In genomic region chr7:24610144-24610878, GRCm38 (mm10) we compare ENCODE assay signal across 8 mouse cellular contexts. TPM values are rescaled to one million over a fixed set of nuclear protein-coding genes. Genes with fewer than 3 reads are reported as not detected.
DNase-seq lines count a peak whose midpoint lies in the region; ATAC-seq lines count a peak whose summit lies in the region.

Gene Phldb3, plus strand, starts transcription at chr7:24610763.

- peaks cover 9% of the 10 kb centered on the region; the same call in 1 of the 2 replicates for H3K4me1 ChIP-seq in embryonic facial prominence, embryonic 11.5 days (ENCODE audit: control insufficient read depth, insufficient read depth, low read length)
- peaks cover 18% of the 10 kb centered on the region for H3K4me1 ChIP-seq in intestine, embryonic 15.5 days (replicated peaks)
- H3K4me1 ChIP-seq in neural tube, embryonic 12.5 days = peaks cover 21% of the 10 kb centered on the region

- peak; percentile 51; the same call in 1 of the 2 replicates for ATAC-seq in embryonic facial prominence, embryonic 11.5 days (replicated peaks; ENCODE audit: insufficient number of reproducible peaks, low FRiP score, low TSS enrichment, low read depth)
- peak; percentile 75 for ATAC-seq in intestine, embryonic 15.5 days
- no peak for ATAC-seq in neural tube, embryonic 12.5 days (ENCODE audit: low FRiP score, low read depth)

- peaks cover 40% of the 10 kb centered on the region for H3K27me3 ChIP-seq in embryonic facial prominence, embryonic 11.5 days (ENCODE audit: control insufficient read depth, insufficient read depth, low read length)
- H3K27me3 ChIP-seq in intestine, embryonic 15.5 days (replicated peaks) = peaks cover 19% of the 10 kb centered on the region
- peaks cover 54% of the 10 kb centered on the region for H3K27me3 ChIP-seq in neural tube, embryonic 12.5 days (replicated peaks)

- no peak within 1 kb of the TSS for H3K27ac ChIP-seq in embryonic facial prominence, embryonic 11.5 days (replicated peaks; ENCODE audit: low read depth, low read length)
- H3K27ac ChIP-seq in intestine, embryonic 15.5 days = peak within 1 kb of the TSS; percentile 84
- H3K27ac ChIP-seq in neural tube, embryonic 12.5 days = no peak within 1 kb of the TSS

- no peak within 1 kb of the TSS; the same call in 1 of the 2 replicates for H3K9ac ChIP-seq in embryonic facial prominence, embryonic 11.5 days (replicated peaks; ENCODE audit: low read length)
- H3K9ac ChIP-seq in intestine, embryonic 15.5 days = peak within 1 kb of the TSS; percentile 53
- H3K9ac ChIP-seq in neural tube, embryonic 12.5 days = no peak within 1 kb of the TSS

- H3K36me3 ChIP-seq in embryonic facial prominence, embryonic 11.5 days (replicated peaks; ENCODE audit: control insufficient read depth, insufficient read depth, low read depth, low read length) = no peaks in the 10 kb centered on the region
- H3K36me3 ChIP-seq in intestine, embryonic 15.5 days = no peaks in the 10 kb centered on the region
- no peaks in the 10 kb centered on the region for H3K36me3 ChIP-seq in neural tube, embryonic 12.5 days

- peak within 1 kb of the TSS; percentile 21 for H3K4me3 ChIP-seq in embryonic facial prominence, embryonic 11.5 days (ENCODE audit: low read depth, low read length)
- peak within 1 kb of the TSS; percentile 57 for H3K4me3 ChIP-seq in intestine, embryonic 15.5 days (replicated peaks)
- peak within 1 kb of the TSS; percentile 33 for H3K4me3 ChIP-seq in neural tube, embryonic 12.5 days

- DNase-seq in heart, adult 11 months = peak; percentile 95
- DNase-seq in heart, adult 8-10 months (ENCODE audit: low spot score) = no peak
- DNase-seq in embryonic facial prominence, embryonic 11.5 days (ENCODE audit: low spot score) = no peak
- DNase-seq in lung, adult 18-20 months = peak; percentile 77
- DNase-seq in right cerebral cortex, postnatal 36 days (ENCODE audit: low spot score in 2 of 2) = no peak
- DNase-seq in cerebellum, postnatal 25 days = no peak

- H3K9me3 ChIP-seq in embryonic facial prominence, embryonic 11.5 days (replicated peaks; ENCODE audit: control insufficient read depth, low read length) = no peaks in the 10 kb centered on the region
- no peaks in the 10 kb centered on the region for H3K9me3 ChIP-seq in intestine, embryonic 15.5 days
- no peaks in the 10 kb centered on the region for H3K9me3 ChIP-seq in neural tube, embryonic 12.5 days

- WGBS in embryonic facial prominence, embryonic 11.5 days = 2% methylated on average over 23 of the region's 27 CpGs
- WGBS in intestine, embryonic 15.5 days = 3% methylated on average over 23 of the region's 27 CpGs
- WGBS in neural tube, embryonic 12.5 days = under 1% methylated on average over 27 of the region's 27 CpGs

- H3K4me2 ChIP-seq in embryonic facial prominence, embryonic 11.5 days (ENCODE audit: low read depth, low read length) = peak within 1 kb of the TSS; percentile 55
- peak within 1 kb of the TSS; percentile 82 for H3K4me2 ChIP-seq in intestine, embryonic 15.5 days (replicated peaks)
- peak within 1 kb of the TSS; percentile 57 for H3K4me2 ChIP-seq in neural tube, embryonic 12.5 days (replicated peaks)

RNA-seq across cellular contexts. Expression of gene Phldb3, which starts in this region (rescaled TPM):
- under 1 TPM; 0.35 to 0.83 (median 0.39) TPM for total RNA-seq in heart, adult 8-10 months (2022)
- polyA plus RNA-seq in embryonic facial prominence, embryonic 11.5 days (2014; fragmentation: Nextera tagmentation; extraction: Ambion mirVana) = 0.10 and 0.13 TPM in 2 replicates
- polyA plus RNA-seq in intestine, embryonic 15.5 days (2015; fragmentation: Nextera tagmentation; extraction: Ambion mirVana) = 0.35 and 0.39 TPM in 2 replicates
- not detected in 2 replicates for polyA plus RNA-seq in neural tube, embryonic 12.5 days (2016; fragmentation: Nextera tagmentation; extraction: Ambion mirVana)

Comparison
In these comparisons a context has a peak if more than half of its experiments do, and no peak if none do; other contexts are left out.
1. DNase-seq: peak in heart, adult 11 months (single experiment) and lung, adult 18-20 months (2 of 2); none in heart, adult 8-10 months (single experiment), embryonic facial prominence, embryonic 11.5 days (single experiment), right cerebral cortex, postnatal 36 days (0 of 2) and cerebellum, postnatal 25 days (0 of 2).
2. Peak in ATAC-seq, H3K4me3 ChIP-seq and H3K4me2 ChIP-seq in embryonic facial prominence, embryonic 11.5 days; RNA of the gene not detected or under 1 TPM.
3. Peak in ATAC-seq, H3K4me3 ChIP-seq, H3K27ac ChIP-seq, H3K9ac ChIP-seq and H3K4me2 ChIP-seq in intestine, embryonic 15.5 days; RNA of the gene not detected or under 1 TPM.
4. Peak in every context shown above with its lines, with median percentiles within 50 percentile points of each other: H3K4me2 ChIP-seq and H3K4me3 ChIP-seq.